Mouse (Mus musculus): ENCODE measurements around the gene Mpp1. TPM values are rescaled to one million over a fixed set of nuclear protein-coding genes. Genes with fewer than 3 reads are reported as not detected.

Gene Mpp1
- total and polyA plus RNA-seq, 3 experiments, result 14.3 to 263 (median 54.1) TPM

GRCm38 (mm10) chrX:75163670-75164069 lies 32.9 kb upstream of the Mpp1 start, which contains the start of gene Smim9:
Smim9 (minus strand) TSS chrX:75163770.
- Histone ChIP-seq H3K27me3 (ENCODE audit: control insufficient read depth in 1 of 2, insufficient read depth in 2 of 2, low read length in 2 of 2) (no peaks in the 10 kb centered on the region), H3K9me3 (replicated peaks; ENCODE audit: insufficient read depth, low read length) (no peaks in the 10 kb centered on the region), H3K4me1 (ENCODE audit: control insufficient read depth in 1 of 2, insufficient read depth in 2 of 2, low read length in 2 of 2) (no peaks in the 10 kb centered on the region), H3K4me3 (ENCODE audit: control insufficient read depth in 1 of 2, insufficient read depth in 1 of 2, low read depth in 2 of 2, low read length in 2 of 2) (no peak within 1 kb of the TSS), H3K9ac (ENCODE audit: control insufficient read depth, low read depth, low read length, poor library complexity, severe bottlenecking) (no peak within 1 kb of the TSS), H3K27ac (ENCODE audit: control insufficient read depth, low read depth, low read length) (no peak within 1 kb of the TSS), H3K79me2 (ENCODE audit: control insufficient read depth, insufficient read depth, low read length, poor library complexity) (no peaks in the 10 kb centered on the region), H3K36me3 (ENCODE audit: control insufficient read depth in 1 of 2, insufficient read depth in 2 of 2, low read length in 2 of 2) (no peaks in the 10 kb centered on the region)
- DNase-seq (ENCODE audit: low read depth, low spot score), result no peak
- no peak for TF ChIP-seq UBTF (IDR thresholded peaks at IDR 0.05; ENCODE audit: borderline replicate concordance, insufficient read depth, low read depth, low read length)
- TF ChIP-seq BHLHE40 (IDR thresholded peaks at IDR 0.05; ENCODE audit: borderline replicate concordance, low read depth, low read length), result no peak

- DNase-seq (ENCODE audit: low read depth, low spot score), result peak; percentile 29
- H3K36me3 ChIP-seq (ENCODE audit: control insufficient read depth in 1 of 2, insufficient read depth in 2 of 2, low read length in 2 of 2), result no peaks in the 10 kb centered on the region
- H3K4me1 ChIP-seq (ENCODE audit: control insufficient read depth in 1 of 2, insufficient read depth in 2 of 2, low read length in 2 of 2), result no peaks in the 10 kb centered on the region
- peak overlapping the region; percentile 56 for H3K9ac ChIP-seq (ENCODE audit: control insufficient read depth, low read depth, low read length, poor library complexity, severe bottlenecking)
- H3K79me2 ChIP-seq (ENCODE audit: control insufficient read depth, insufficient read depth, low read length, poor library complexity), result no peaks in the 10 kb centered on the region
- H3K4me3 ChIP-seq (ENCODE audit: control insufficient read depth in 1 of 2, insufficient read depth in 1 of 2, low read depth in 2 of 2, low read length in 2 of 2), result peak overlapping the region in 1 of 2 experiments; percentile 33; a peak in 3 of 4 replicates
- TF ChIP-seq EP300 (IDR thresholded peaks at IDR 0.05; ENCODE audit: low read depth in 1 of 2, low read length in 2 of 2) (no peak), USF1 (IDR thresholded peaks at IDR 0.05; ENCODE audit: low read depth, low read length) (0 out of 2 replicates have a peak, but pooled peaks have one; percentile 34)
- no peaks in the 10 kb centered on the region for H3K27me3 ChIP-seq (ENCODE audit: control insufficient read depth in 1 of 2, insufficient read depth in 2 of 2, low read length in 2 of 2)
- no peak overlapping the region for H3K27ac ChIP-seq (ENCODE audit: control insufficient read depth, low read depth, low read length)
- no peaks in the 10 kb centered on the region for H3K9me3 ChIP-seq (replicated peaks; ENCODE audit: insufficient read depth, low read length)
These were observed 24.9 kb upstream of the Mpp1 start for GRCm38 (mm10) chrX:75155576-75156243.

DNA sequence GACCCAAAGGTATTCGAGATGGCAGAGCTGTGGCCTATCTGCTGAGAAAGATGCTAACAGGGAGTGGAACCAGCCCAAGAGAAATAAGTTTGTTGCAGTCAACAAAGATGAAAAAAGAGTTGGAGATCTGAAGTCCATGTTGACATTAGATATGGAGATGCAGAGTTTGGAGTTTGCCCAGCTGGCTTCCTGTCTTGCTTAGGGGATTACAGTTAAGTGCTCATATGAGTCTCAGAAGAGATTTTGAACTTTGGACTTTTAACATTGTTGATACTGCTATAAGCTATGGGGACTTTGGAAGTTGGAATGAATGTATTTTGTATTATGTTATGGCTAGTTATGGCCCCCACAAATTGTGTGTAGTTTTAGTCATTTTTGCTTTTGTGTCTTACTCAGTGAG lies 21.4 kb upstream of the Mpp1 start:
- Histone ChIP-seq H3K4me1 (ENCODE audit: control insufficient read depth in 1 of 2, insufficient read depth in 2 of 2, low read length in 2 of 2) (no peaks in the 10 kb centered on the region), H3K27ac (ENCODE audit: control insufficient read depth, low read depth, low read length) (no peak overlapping the region), H3K4me3 (ENCODE audit: control insufficient read depth in 1 of 2, insufficient read depth in 1 of 2, low read depth in 2 of 2, low read length in 2 of 2) (no peak overlapping the region), H3K79me2 (ENCODE audit: control insufficient read depth, insufficient read depth, low read length, poor library complexity) (no peaks in the 10 kb centered on the region), H3K9me3 (replicated peaks; ENCODE audit: insufficient read depth, low read length) (no peaks in the 10 kb centered on the region), H3K9ac (ENCODE audit: control insufficient read depth, low read depth, low read length, poor library complexity, severe bottlenecking) (no peak overlapping the region), H3K27me3 (ENCODE audit: control insufficient read depth in 1 of 2, insufficient read depth in 2 of 2, low read length in 2 of 2) (no peaks in the 10 kb centered on the region), H3K36me3 (ENCODE audit: control insufficient read depth in 1 of 2, insufficient read depth in 2 of 2, low read length in 2 of 2) (no peaks in the 10 kb centered on the region)
- no peak for DNase-seq (ENCODE audit: low read depth, low spot score)
- no peak for TF ChIP-seq ZKSCAN1 (IDR thresholded peaks at IDR 0.05; ENCODE audit: low read depth, low read length)
- TF ChIP-seq CTCF (IDR thresholded peaks at IDR 0.05 in 2 of 3, conservative IDR thresholded peaks at IDR 0.05 in 1 of 3; ENCODE audit: control insufficient read depth in 1 of 3, insufficient read depth in 1 of 3, low read depth in 2 of 3, low read length in 3 of 3, poor library complexity in 1 of 3, severe bottlenecking in 1 of 3), result no peak
- TF ChIP-seq ELF1 (IDR thresholded peaks at IDR 0.05; ENCODE audit: low read depth, low read length), result no peak

- TF ChIP-seq E2F4 (IDR thresholded peaks at IDR 0.05; ENCODE audit: borderline replicate concordance, low read depth, low read length) (no peak), POLR2AphosphoS2 (IDR thresholded peaks at IDR 0.05; ENCODE audit: low read length) (no peak), BHLHE40 (IDR thresholded peaks at IDR 0.05; ENCODE audit: borderline replicate concordance, low read depth, low read length) (no peak), MYC (IDR thresholded peaks at IDR 0.05; ENCODE audit: low read depth, low read length) (no peak), CHD2 (IDR thresholded peaks at IDR 0.05; ENCODE audit: low read length) (no peak), RCOR1 (IDR thresholded peaks at IDR 0.05; ENCODE audit: low read depth, low read length) (no peak), KAT2A (conservative IDR thresholded peaks at IDR 0.05; ENCODE audit: low read depth, low read length) (no peak), HCFC1 (IDR thresholded peaks at IDR 0.05; ENCODE audit: low read depth, low read length) (no peak), TCF12 (IDR thresholded peaks at IDR 0.05; ENCODE audit: low read depth, low read length) (no peak), CTCF (IDR thresholded peaks at IDR 0.05 in 2 of 3, conservative IDR thresholded peaks at IDR 0.05 in 1 of 3; ENCODE audit: control insufficient read depth in 1 of 3, insufficient read depth in 1 of 3, low read depth in 2 of 3, low read length in 3 of 3, poor library complexity in 1 of 3, severe bottlenecking in 1 of 3) (no peak), CHD1 (IDR thresholded peaks at IDR 0.05; ENCODE audit: low read depth, low read length) (no peak), MEF2A (IDR thresholded peaks at IDR 0.05; ENCODE audit: extremely low read depth, insufficient replicate concordance, low read depth, low read length, poor library complexity, severe bottlenecking) (no peak), ZKSCAN1 (IDR thresholded peaks at IDR 0.05; ENCODE audit: low read depth, low read length) (no peak)
- DNase-seq (ENCODE audit: low read depth, low spot score), result no peak
- H3K36me3 ChIP-seq (ENCODE audit: control insufficient read depth in 1 of 2, insufficient read depth in 2 of 2, low read length in 2 of 2), result no peaks in the 10 kb centered on the region
- H3K4me3 ChIP-seq (ENCODE audit: control insufficient read depth in 1 of 2, insufficient read depth in 1 of 2, low read depth in 2 of 2, low read length in 2 of 2), result no peak overlapping the region
- no peaks in the 10 kb centered on the region for H3K9me3 ChIP-seq (replicated peaks; ENCODE audit: insufficient read depth, low read length)
- H3K79me2 ChIP-seq (ENCODE audit: control insufficient read depth, insufficient read depth, low read length, poor library complexity), result no peaks in the 10 kb centered on the region
- no peaks in the 10 kb centered on the region for H3K4me1 ChIP-seq (ENCODE audit: control insufficient read depth in 1 of 2, insufficient read depth in 2 of 2, low read length in 2 of 2)
- no peak overlapping the region for H3K9ac ChIP-seq (ENCODE audit: control insufficient read depth, low read depth, low read length, poor library complexity, severe bottlenecking)
- no peak overlapping the region for H3K27ac ChIP-seq (ENCODE audit: control insufficient read depth, low read depth, low read length)
- H3K27me3 ChIP-seq (ENCODE audit: control insufficient read depth in 1 of 2, insufficient read depth in 2 of 2, low read length in 2 of 2), result no peaks in the 10 kb centered on the region
These were observed 19.5 kb upstream of the Mpp1 start for GRCm38 (mm10) chrX:75150304-75150703.

Measured in MEL (cell line).